Mouse (Mus musculus) right cerebral cortex, postnatal 36 days (tissue): ENCODE results near the gene Gba.
A peak's percentile ranks its signal among the peaks of the same experiment; 100 is the strongest.
"Not testable (repeated sequence)": the region's sequence is repeated elsewhere in the genome, so short reads cannot be mapped to it uniquely, and the experiment has no call there.

ENCODE experiments used
- DNase-seq, 2 experiments: peaks; one replicate each; pipeline ENCODE4 v3.0.0; 2022; ENCODE audit warnings: low spot score in 2 of 2, mixed read lengths in 1 of 2

Gene Gba

GRCm38 (mm10) chr3:89214681-89215411 lies 12.1 kb downstream of the Gba start, which contains the start of gene Thbs3:
Gene Thbs3, plus strand, starts transcription at chr3:89215180.
- DNase-seq, result no peak

GRCm38 (mm10) chr3:89215853-89216252 lies 13.1 kb downstream of the Gba start:
- DNase-seq, result peak; percentile 81 to 84

- DNase-seq, result not testable (repeated sequence)
Observed at GRCm38 (mm10) chr3:89216407-89216806, 13.7 kb downstream of the Gba start.

- no peak for DNase-seq
Observed at GRCm38 (mm10) chr3:89218271-89218670, 15.5 kb downstream of the Gba start.

GRCm38 (mm10) chr3:89219546-89219945 lies 16.8 kb downstream of the Gba start:
- no peak for DNase-seq

GRCm38 (mm10) chr3:89221167-89221566 lies 18.4 kb downstream of the Gba start:
- no peak for DNase-seq

- no peak for DNase-seq
Observed at GRCm38 (mm10) chr3:89224796-89225195, 22.1 kb downstream of the Gba start.

- DNase-seq, result no peak
Observed at GRCm38 (mm10) chr3:89225321-89225815, 22.6 kb downstream of the Gba start.

- no peak for DNase-seq
Observed at GRCm38 (mm10) chr3:89225918-89226317, 23.2 kb downstream of the Gba start.

- no peak for DNase-seq
Observed at GRCm38 (mm10) chr3:89226361-89226760, 23.6 kb downstream of the Gba start.

GRCm38 (mm10) chr3:89226900-89227299 lies 24.2 kb downstream of the Gba start, which contains the start of gene Mtx1:
Gene Mtx1, minus strand, starts transcription at chr3:89227088.
- no peak for DNase-seq

- peak; percentile 90 to 95 for DNase-seq
Observed at GRCm38 (mm10) chr3:89227307-89228179, 24.8 kb downstream of the Gba start.

GRCm38 (mm10) chr3:89228180-89228549 lies 25.4 kb downstream of the Gba start:
- peak; percentile 65 to 73 for DNase-seq

- no peak for DNase-seq
Observed at GRCm38 (mm10) chr3:89228836-89229235, 26.1 kb downstream of the Gba start, which contains the start of gene Muc1. Gene Muc1, plus strand, starts transcription at chr3:89229057.

- DNase-seq, result no peak
Observed at GRCm38 (mm10) chr3:89229276-89229675, 26.5 kb downstream of the Gba start.

GRCm38 (mm10) chr3:89230561-89230960 lies 27.8 kb downstream of the Gba start:
- DNase-seq, result no peak

- no peak for DNase-seq
Observed at GRCm38 (mm10) chr3:89231345-89231744, 28.6 kb downstream of the Gba start.

GRCm38 (mm10) chr3:89231772-89232275 lies 29.1 kb downstream of the Gba start:
- DNase-seq, result no peak

- DNase-seq, result no peak
Observed at GRCm38 (mm10) chr3:89232614-89233013, 29.9 kb downstream of the Gba start.

- no peak for DNase-seq
Observed at GRCm38 (mm10) chr3:89233562-89234110, 30.9 kb downstream of the Gba start.

- DNase-seq, result no peak
Observed at GRCm38 (mm10) chr3:89236516-89236915, 33.8 kb downstream of the Gba start.

- no peak for DNase-seq
Observed at GRCm38 (mm10) chr3:89237682-89238081, 35.0 kb downstream of the Gba start.
